26 mouse cellular contexts compared by ENCODE assay signal in genomic region chr9:69658276-69658675, GRCm38 (mm10).
DNase-seq lines count a peak whose midpoint lies in the region; ATAC-seq lines count a peak whose summit lies in the region.
"Had no signal": no experiment of that assay in that cellular context is flagged by ENCODE, and none has a peak within 500 bp of the region (broad histone marks: within the 10 kb centered on the region; RNA-seq: fewer than 3 reads in every experiment).

No protein-coding gene starts in this region.

- no peaks in the 10 kb centered on the region for H3K36me3 ChIP-seq in megakaryocyte, embryonic 14.5 days (replicated peaks; ENCODE audit: low read length)
- H3K36me3 ChIP-seq: embryonic facial prominence, embryonic 12.5 days; embryonic facial prominence, embryonic 15.5 days; heart, embryonic 12.5 days; heart, embryonic 15.5 days had no signal

- peaks cover 17% of the 10 kb centered on the region for H3K27me3 ChIP-seq in megakaryocyte, embryonic 14.5 days (replicated peaks)
- H3K27me3 ChIP-seq: embryonic facial prominence, embryonic 12.5 days; embryonic facial prominence, embryonic 15.5 days; heart, embryonic 12.5 days had no signal

- H3K4me3 ChIP-seq in megakaryocyte, embryonic 14.5 days (replicated peaks): peak overlapping the region; percentile 24
- H3K4me3 ChIP-seq: embryonic facial prominence, embryonic 12.5 days; embryonic facial prominence, embryonic 15.5 days; gastrocnemius, adult 2 months; heart, embryonic 12.5 days; heart, embryonic 15.5 days had no signal

- DNase-seq in adrenal gland, postnatal 10 days: peak; percentile 28
- no peak for DNase-seq in adrenal gland, adult 8-10 months
- DNase-seq in cerebellum, postnatal 25 days: peak; percentile 7 to 31
- no peak for DNase-seq in cerebellum, adult 9-11 months
- peak; percentile 46 to 47 for DNase-seq in adrenal gland, postnatal 36 days
- DNase-seq in layer of hippocampus, adult 18-20 months (ENCODE audit: low spot score in 2 of 2): no peak
- DNase-seq: cerebellum, adult 18-20 months; cerebellum, adult 9-10 months; forebrain, postnatal 0 days; gastrocnemius, adult 2 months; gastrocnemius, postnatal 14 days; heart, adult 18-20 months; heart, postnatal 10 days; heart, postnatal 36 days; kidney, adult 18-20 months had no signal

- H3K4me1 ChIP-seq in megakaryocyte, embryonic 14.5 days: peaks cover 9% of the 10 kb centered on the region
- H3K4me1 ChIP-seq: embryonic facial prominence, embryonic 12.5 days; embryonic facial prominence, embryonic 15.5 days; heart, embryonic 12.5 days; heart, embryonic 15.5 days had no signal

- ATAC-seq in megakaryocyte, adult 5-6 weeks (ENCODE audit: poor library complexity, severe bottlenecking): no peak
- ATAC-seq: CD4-positive, CD25-positive, alpha-beta regulatory T cell, adult 4 months; forebrain, embryonic 14.5 days; forebrain, postnatal 0 days; hindbrain, postnatal 0 days; inflammation-experienced regulatory T-cells, adult 6 months; intestine, embryonic 16.5 days had no signal

- peaks cover 3% of the 10 kb centered on the region for H3K9me3 ChIP-seq in megakaryocyte, embryonic 14.5 days
- H3K9me3 ChIP-seq: embryonic facial prominence, embryonic 12.5 days; embryonic facial prominence, embryonic 15.5 days; heart, embryonic 15.5 days had no signal

Comparison
In these comparisons a context has a peak if more than half of its experiments do, and no peak if none do; other contexts are left out.
1. DNase-seq: peak in adrenal gland, postnatal 10 days (single experiment), cerebellum, postnatal 25 days (2 of 2) and adrenal gland, postnatal 36 days (2 of 2); none in adrenal gland, adult 8-10 months (single experiment), cerebellum, adult 9-11 months (single experiment) and layer of hippocampus, adult 18-20 months (0 of 2).